Mouse (Mus musculus): Measurements from ENCODE around the gene Tpm4.

DNA sequence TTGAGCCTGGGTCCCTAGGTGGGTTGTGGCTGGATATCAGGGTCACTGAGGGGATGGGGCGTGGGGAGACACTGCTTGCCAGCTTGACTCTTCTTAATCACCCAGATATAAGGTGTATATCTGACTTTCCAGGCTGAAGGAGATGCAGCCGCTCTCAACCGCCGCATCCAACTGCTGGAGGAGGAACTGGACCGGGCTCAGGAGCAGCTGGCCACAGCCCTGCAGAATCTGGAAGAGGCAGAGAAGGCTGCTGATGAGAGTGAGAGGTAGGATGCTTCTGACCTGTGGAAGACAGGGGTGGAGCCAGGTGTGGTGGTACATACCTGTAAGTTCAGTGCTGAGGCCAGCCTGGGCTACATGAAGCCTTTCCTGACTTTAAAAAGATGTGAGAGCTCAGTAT is 3.7 kb downstream of the Tpm4 start:
- TF ChIP-seq CTCF (IDR thresholded peaks at IDR 0.05; ENCODE audit: borderline replicate concordance, extremely low read depth, insufficient read depth, insufficient read length) (no peak), POLR2A (IDR thresholded peaks at IDR 0.05; ENCODE audit: borderline replicate concordance, extremely low read depth, insufficient read depth, insufficient read length, poor library complexity, severe bottlenecking) (no peak)
